Mouse (Mus musculus) adrenal gland, postnatal 36 days (tissue): ENCODE measurements around the gene Pigr. TPM values are rescaled to one million over a fixed set of nuclear protein-coding genes. Genes with fewer than 3 reads are reported as not detected.

ENCODE experiments used
- DNase-seq, 2 experiments: peaks; one replicate each; pipeline ENCODE4 v3.0.0; 2021; ENCODE audit warnings: mixed read lengths in 1 of 2
- total RNA-seq, 2 experiments: library from RNA; stranded (reverse); gene quantifications; 2 replicates each; pipeline ENCODE4 v1.2.3; 2021

Pigr gene
- total RNA-seq, 2 experiments from 2014 or later, result 0.16 to 0.20 TPM

- peak; percentile 15 to 27 for DNase-seq
Observed at GRCm38 (mm10) chr1:130877889-130878614, 51.6 kb downstream of the Pigr start.

GRCm38 (mm10) chr1:130879927-130880326 is 53.4 kb downstream of the Pigr start:
- no peak for DNase-seq

- no peak for DNase-seq
Observed at GRCm38 (mm10) chr1:130883146-130883545, 56.7 kb downstream of the Pigr start.

GRCm38 (mm10) chr1:130887354-130887753 is 60.9 kb downstream of the Pigr start, which contains the start of gene Il24:
TSS of gene Il24 (minus strand) at chr1:130887454.
- no peak for DNase-seq

GRCm38 (mm10) chr1:130892446-130892845 is 66.0 kb downstream of the Pigr start:
- DNase-seq, result peak; percentile 72 to 79

GRCm38 (mm10) chr1:130893329-130894040 is 67.0 kb downstream of the Pigr start:
- peak in 1 of 2 experiments; percentile 9 for DNase-seq

GRCm38 (mm10) chr1:130894468-130894867 is 68.0 kb downstream of the Pigr start:
- no peak for DNase-seq

Other genes starting within 250 kb of the Pigr start
- not detected for gene Zp3r, start 197.1 kb upstream of the Pigr start, total RNA-seq
- gene C4bp, start 165.1 kb upstream of the Pigr start, total RNA-seq, result under 1 TPM in 1 of 2 experiments, not detected in 1; 0.46 TPM
- not detected for gene Gm29427, start 110.9 kb upstream of the Pigr start, total RNA-seq
- 10 to 100 TPM in 1 of 2 experiments, 1 to 10 TPM in 1; 7.7 to 18.8 TPM for gene Yod1, start 109.4 kb upstream of the Pigr start, total RNA-seq
- gene Pfkfb2, start 97.4 kb upstream of the Pigr start, total RNA-seq, result 10 to 100 TPM; 27.2 to 48.8 TPM
- 10 to 100 TPM in 1 of 2 experiments, 1 to 10 TPM in 1; 2.7 to 13.1 TPM for gene AA986860, start 94.7 kb upstream of the Pigr start, total RNA-seq
- gene Fcamr, start 25.8 kb upstream of the Pigr start, total RNA-seq, result not detected
- not detected for gene Fcmr, start 39.0 kb downstream of the Pigr start, total RNA-seq
- gene Il24, start 60.8 kb downstream of the Pigr start, total RNA-seq, result not detected
- gene Il20, start 84.8 kb downstream of the Pigr start, total RNA-seq, result not detected
- not detected for gene Il19, start 113.4 kb downstream of the Pigr start, total RNA-seq
- not detected for gene Il10, start 193.2 kb downstream of the Pigr start, total RNA-seq